Mouse (Mus musculus): Measurements from ENCODE around the gene Fitm2.

DNA sequence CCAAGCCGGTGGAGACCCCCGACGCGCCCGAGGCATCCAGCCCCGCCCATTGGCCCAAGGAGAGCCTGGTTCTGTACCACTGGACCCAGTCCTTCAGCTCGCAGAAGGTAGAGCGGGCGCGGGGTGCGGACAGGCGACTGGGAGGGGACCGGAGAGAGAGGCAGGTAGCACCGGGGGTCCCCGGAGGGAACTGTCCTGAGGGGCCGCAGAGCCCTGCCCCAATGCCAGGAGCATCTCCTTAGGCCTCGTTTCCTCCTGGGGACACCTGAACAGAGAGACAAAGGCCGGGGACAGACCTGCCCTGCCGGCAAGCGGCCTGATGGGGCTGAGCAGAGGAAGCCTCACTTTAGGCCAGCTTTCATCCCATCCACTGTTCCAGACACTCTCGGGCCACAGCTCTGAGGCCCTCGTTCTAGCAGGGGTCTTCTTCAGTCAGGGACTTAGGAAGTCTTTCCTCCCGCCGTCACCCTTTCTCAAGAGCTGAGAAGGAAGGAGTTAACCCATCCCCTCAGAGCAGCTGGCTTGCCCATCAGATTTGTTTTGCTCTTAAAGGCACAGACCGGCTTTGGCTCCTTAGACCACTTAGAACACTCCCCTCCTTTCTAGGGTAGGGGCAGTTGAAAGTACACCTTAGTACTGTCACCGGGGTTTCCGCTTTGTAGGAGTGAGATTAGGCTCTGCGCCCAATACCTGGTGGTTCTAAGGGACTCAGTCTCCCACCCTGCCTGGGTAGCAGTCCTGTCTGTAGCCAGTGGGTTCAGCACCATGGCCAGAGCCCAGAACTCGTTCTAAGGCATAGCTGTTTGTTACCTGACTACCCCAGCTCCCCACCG lies 33.6 kb downstream of the Fitm2 start:
- TF ChIP-seq POLR2A (IDR thresholded peaks at IDR 0.05; ENCODE audit: insufficient read depth, low read depth, low read length) (no peak), EP300 (IDR thresholded peaks at IDR 0.05; ENCODE audit: insufficient read depth, low read depth, low read length) (no peak)
